In genomic region chr6:112925234-112925975, GRCm38 (mm10) we compare ENCODE assay signal across 8 mouse cellular contexts. TPM values are rescaled to one million over a fixed set of nuclear protein-coding genes. Genes with fewer than 3 reads are reported as not detected.
A peak's percentile ranks its signal among the peaks of the same experiment; 100 is the strongest.
DNase-seq lines count a peak whose midpoint lies in the region; ATAC-seq and TF ChIP-seq lines count a peak whose summit lies in the region.

No protein-coding gene starts in this region.

- peak in 1 of 2 experiments; percentile 56 for DNase-seq in layer of hippocampus, adult 2 months (ENCODE audit: low spot score in 2 of 2)
- DNase-seq in layer of hippocampus, adult 9-11 months, result no peak
- DNase-seq in adrenal gland, adult 2 months, result peak; percentile 83
- DNase-seq in embryonic facial prominence, embryonic 14.5 days (ENCODE audit: low spot score), result no peak
- DNase-seq in left cerebral cortex, postnatal 4 days, result peak; percentile 44
- DNase-seq in spleen, adult 18-20 months, result no peak
- no peak for DNase-seq in retina, embryonic 14.5 days (ENCODE audit: low spot score)

- H3K4me2 ChIP-seq in embryonic facial prominence, embryonic 14.5 days (ENCODE audit: low read depth, low read length), result peak overlapping the region; percentile 37; the same call in 1 of the 2 replicates

- peak overlapping the region; percentile 22; the same call in 1 of the 2 replicates for H3K4me3 ChIP-seq in layer of hippocampus, adult 2 months
- no peak overlapping the region for H3K4me3 ChIP-seq in embryonic facial prominence, embryonic 14.5 days (ENCODE audit: low read depth, low read length)

- peak overlapping the region; percentile 75 for H3K27ac ChIP-seq in layer of hippocampus, adult 2 months
- H3K27ac ChIP-seq in embryonic facial prominence, embryonic 14.5 days (replicated peaks; ENCODE audit: low read depth, low read length), result peak overlapping the region; percentile 74

- intact Hi-C loops in left cerebral cortex, postnatal 4 days (cut with DNase I), result no loop called here

- 47% methylated on average over 11 of the region's 11 CpGs for WGBS in embryonic facial prominence, embryonic 14.5 days

- no peak overlapping the region for H3K9ac ChIP-seq in embryonic facial prominence, embryonic 14.5 days (ENCODE audit: low read depth, low read length)

- ATAC-seq in embryonic facial prominence, embryonic 14.5 days (ENCODE audit: low read depth), result no peak
- ATAC-seq in erythroid progenitor cell, adult 5-6 weeks (replicated peaks; ENCODE audit: low FRiP score, poor library complexity, severe bottlenecking), result no peak

- no peaks in the 10 kb centered on the region for H3K36me3 ChIP-seq in embryonic facial prominence, embryonic 14.5 days (ENCODE audit: control insufficient read depth, insufficient read depth, low read length)

- H3K27me3 ChIP-seq in embryonic facial prominence, embryonic 14.5 days (replicated peaks; ENCODE audit: control insufficient read depth, insufficient read depth, low read length), result no peaks in the 10 kb centered on the region

- H3K9me3 ChIP-seq in embryonic facial prominence, embryonic 14.5 days (ENCODE audit: control insufficient read depth, low read length), result peaks cover 5% of the 10 kb centered on the region; the same call in 1 of the 2 replicates

- H3K4me1 ChIP-seq in embryonic facial prominence, embryonic 14.5 days (ENCODE audit: control insufficient read depth, insufficient read depth, low read length), result peaks cover 15% of the 10 kb centered on the region

- no peak for TF ChIP-seq CTCF in layer of hippocampus, adult 2 months (conservative IDR thresholded peaks at IDR 0.05)

RNA-seq across cellular contexts. Expression of gene Srgap3, which starts 21.7 kb away (rescaled TPM):
- total RNA-seq in layer of hippocampus, adult 2 months (2021), result 100 to 1,000 TPM; 288 to 291 TPM
- 10 to 100 TPM; 14.3 to 21.2 TPM for total RNA-seq in adrenal gland, adult 2 months (2021)
- polyA plus RNA-seq in adrenal gland, adult 2 months (2012; rRNA removed), result 3.2 and 3.7 TPM in 2 replicates
- polyA plus RNA-seq in embryonic facial prominence, embryonic 14.5 days (2014; fragmentation: Nextera tagmentation; extraction: Ambion mirVana), result 8.4 and 8.9 TPM in 2 replicates
- 100 to 1,000 TPM; 276 to 282 TPM for total RNA-seq in left cerebral cortex, postnatal 4 days (2021)
- total RNA-seq in erythroid progenitor cell, adult 5-6 weeks (2015; ENCODE audit: low replicate concordance), result 0.42 and 1.4 TPM in 2 replicates
- 0.08 TPM in 1 of 2 replicates, not detected in the other for total RNA-seq in erythroid progenitor cell, adult 5-6 weeks (2017; ENCODE audit: low replicate concordance)

Comparison
In these comparisons a context has a peak if more than half of its experiments do, and no peak if none do; other contexts are left out.
1. DNase-seq: peak in adrenal gland, adult 2 months (single experiment) and left cerebral cortex, postnatal 4 days (single experiment); none in layer of hippocampus, adult 9-11 months (single experiment), embryonic facial prominence, embryonic 14.5 days (single experiment), spleen, adult 18-20 months (0 of 2) and retina, embryonic 14.5 days (single experiment).
2. RNA of gene Srgap3, which starts 21.7 kb away (total RNA-seq): 288 to 291 TPM in layer of hippocampus, adult 2 months and 276 to 282 TPM in left cerebral cortex, postnatal 4 days; 14.3 to 21.2 TPM in adrenal gland, adult 2 months and 0.08 to 1.4 TPM in erythroid progenitor cell, adult 5-6 weeks; every median in the first group is over 10 times any median in the second.